In the genomic region with DNA sequence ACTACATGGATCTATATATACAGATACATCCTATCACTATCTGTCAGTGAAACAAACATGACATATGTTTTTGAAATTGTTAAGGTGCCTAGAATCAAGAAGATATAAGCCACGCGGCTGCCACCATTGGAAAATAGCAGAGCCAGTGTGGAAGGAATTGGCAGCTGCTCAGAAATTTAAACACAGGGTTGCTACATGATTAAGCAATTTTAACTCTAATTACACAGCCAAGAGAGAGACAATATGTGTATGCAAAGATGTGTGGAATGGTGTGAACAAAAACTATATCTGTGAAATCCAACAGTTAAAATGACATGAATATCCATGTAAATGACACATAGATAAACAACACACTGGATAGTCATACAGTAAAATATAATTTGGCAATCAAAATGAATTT, we compare ENCODE assay signal across 15 mouse cellular contexts.
"Had no signal": no experiment of that assay in that cellular context is flagged by ENCODE, and none has a peak within 500 bp of the region (broad histone marks: within the 10 kb centered on the region; RNA-seq: fewer than 3 reads in every experiment).

No protein-coding gene starts in this region.

- H3K27ac ChIP-seq: intestine, embryonic 15.5 days; kidney, embryonic 15.5 days; limb, embryonic 12.5 days; liver, embryonic 13.5 days; stomach, embryonic 15.5 days had no signal

- DNase-seq: kidney, adult 2 months; kidney, postnatal 14 days; layer of hippocampus, adult 9-11 months; liver; liver, embryonic 13.5 days; liver, postnatal 0 days; lung, postnatal 36 days; right cerebral cortex, postnatal 4 days; thymus, adult 2 months; thymus, postnatal 25 days had no signal

- H3K9me3 ChIP-seq: intestine, embryonic 15.5 days; kidney, embryonic 15.5 days; limb, embryonic 12.5 days; liver, embryonic 13.5 days; stomach, embryonic 15.5 days had no signal

- H3K4me1 ChIP-seq: intestine, embryonic 15.5 days; kidney, embryonic 15.5 days; limb, embryonic 12.5 days; liver, embryonic 13.5 days; stomach, embryonic 15.5 days had no signal

- H3K4me2 ChIP-seq: intestine, embryonic 15.5 days; kidney, embryonic 15.5 days; limb, embryonic 12.5 days; liver, embryonic 13.5 days; stomach, embryonic 15.5 days had no signal

- H3K9ac ChIP-seq: intestine, embryonic 15.5 days; kidney, embryonic 15.5 days; limb, embryonic 12.5 days; liver, embryonic 13.5 days; liver, postnatal 0 days; stomach, embryonic 15.5 days had no signal

- ATAC-seq: intestine, embryonic 15.5 days; liver, postnatal 0 days; midbrain, embryonic 16.5 days had no signal

- H3K27me3 ChIP-seq: intestine, embryonic 15.5 days; kidney, embryonic 15.5 days; limb, embryonic 12.5 days; liver, embryonic 13.5 days; stomach, embryonic 15.5 days had no signal

- H3K4me3 ChIP-seq: intestine, embryonic 15.5 days; kidney, embryonic 15.5 days; limb, embryonic 12.5 days; liver, embryonic 13.5 days; stomach, embryonic 15.5 days had no signal

- H3K36me3 ChIP-seq: liver, embryonic 13.5 days had no signal
